Mouse (Mus musculus) telencephalon, adult 2 months (tissue): ENCODE results near the gene Lama4.

Experiments used
- DNase-seq: peaks from one replicate; pipeline ENCODE4 v3.0.0-alpha.2; 2011; ENCODE audit warnings: low read depth, low spot score

Gene Lama4

DNA sequence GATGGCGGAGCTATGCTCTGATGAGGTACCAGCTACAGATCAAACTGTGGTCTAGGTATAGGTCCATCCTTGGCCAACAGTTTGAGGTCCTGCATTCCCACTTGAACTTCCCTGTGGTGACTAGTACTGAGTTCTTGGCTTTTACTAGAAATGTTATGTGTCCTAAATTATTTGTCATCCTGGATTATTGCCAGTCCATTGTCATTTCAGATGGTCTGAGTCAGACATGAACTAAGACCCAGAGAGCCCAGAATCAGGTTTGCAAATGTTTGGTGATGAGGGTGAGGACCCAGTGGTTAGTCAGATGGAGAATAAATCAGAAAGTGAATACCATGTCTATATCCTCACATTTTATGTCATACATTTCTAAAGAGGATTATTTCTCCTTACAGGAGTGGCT is 192.0 kb downstream of the Lama4 start:
- no peak for DNase-seq

DNA sequence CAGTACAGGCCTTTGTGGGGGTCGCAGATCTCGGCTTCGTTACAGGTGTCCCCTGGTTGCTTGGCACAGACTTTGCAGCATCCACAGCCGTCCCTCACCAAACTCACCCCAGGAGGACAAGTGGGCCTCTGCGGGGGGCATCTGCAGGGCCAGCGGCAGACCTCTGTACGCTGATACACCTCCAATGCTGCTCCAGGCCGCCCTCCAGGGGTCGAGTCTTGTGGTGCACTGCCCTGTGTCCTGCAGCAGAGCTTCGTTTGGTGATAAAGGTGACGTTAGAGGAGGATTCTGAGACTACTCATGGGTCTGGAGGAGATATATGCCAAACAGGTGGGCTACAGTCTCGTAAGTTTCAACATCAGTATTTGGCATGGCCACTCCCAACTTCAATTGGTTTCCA is 193.0 kb downstream of the Lama4 start:
- no peak for DNase-seq
